Mouse (Mus musculus) midbrain, embryonic 15.5 days (tissue): Measurements from ENCODE around the gene Hoxa6. TPM values are rescaled to one million over a fixed set of nuclear protein-coding genes. Genes with fewer than 3 reads are reported as not detected.
A peak's percentile ranks its signal among the peaks of the same experiment; 100 is the strongest.

ENCODE experiments used
- ATAC-seq: fragments of 200-750 bp; cut with Nextera tagmentation; replicated peaks from 2 replicates; pipeline ENCODE4 v1.8.0; 2017; ENCODE audit warnings: moderate TSS enrichment
- H3K27ac ChIP-seq: fragments of 300-500 bp; sonication (generic); 2 replicates; pipeline ENCODE4 v1.5.1; 2015; ENCODE audit warnings: mild to moderate bottlenecking, inconsistent platforms
- H3K27me3 ChIP-seq: fragments of 300-500 bp; sonication (generic); replicated peaks from 2 replicates; pipeline ENCODE4 v1.6.1; 2015; ENCODE audit warnings: inconsistent platforms
- H3K36me3 ChIP-seq: fragments of 300-500 bp; sonication (generic); replicated peaks from 2 replicates; pipeline ENCODE4 v1.6.1; 2015; ENCODE audit warnings: inconsistent platforms
- H3K4me1 ChIP-seq: fragments of 300-500 bp; sonication (generic); 2 replicates; pipeline ENCODE4 v1.6.1; 2015; ENCODE audit warnings: inconsistent platforms
- H3K4me2 ChIP-seq: fragments of 300-500 bp; sonication (generic); 2 replicates; pipeline ENCODE4 v1.6.1; 2015; ENCODE audit warnings: inconsistent platforms, mild to moderate bottlenecking, moderate library complexity
- H3K4me3 ChIP-seq: fragments of 300-500 bp; sonication (generic); 2 replicates; pipeline ENCODE4 v1.5.1; 2015; ENCODE audit warnings: mild to moderate bottlenecking, inconsistent platforms
- H3K9ac ChIP-seq: fragments of 300-500 bp; sonication (generic); 2 replicates; pipeline ENCODE4 v1.6.1; 2015; ENCODE audit warnings: mild to moderate bottlenecking, inconsistent platforms
- H3K9me3 ChIP-seq: fragments of 300-500 bp; sonication (generic); 2 replicates; pipeline ENCODE4 v1.6.1; 2016; ENCODE audit warnings: inconsistent platforms
- WGBS: fragments of 180-500 bp; shearing (Covaris S2); methylation state at CpG from one replicate; pipeline ENCODE4 v1.1.7; 2015; ENCODE audit warnings: mixed read lengths; 5-methylcytosine and 5-hydroxymethylcytosine counted together
- microRNA counts: library from miRNA; unstranded; fragments of <30 nt; microRNA quantifications from one replicate; lab custom pipeline; 2016
- microRNA-seq: library from miRNA; unstranded; fragments of <30 nt; microRNA quantifications from one replicate; pipeline ENCODE4, GENCODE M21; 2016
- polyA plus RNA-seq: library from polyadenylated mRNA; unstranded; fragments of >200 nt; fragmentation: Nextera tagmentation; extraction: Ambion mirVana; gene quantifications from 2 replicates; pipeline ENCODE4 v1.2.1, GENCODE M21; 2015

Gene Hoxa6
- polyA plus RNA-seq, 1 experiment from 2014 or later = not detected

- Histone ChIP-seq H3K27me3 (peaks cover 98% of the 10 kb centered on the region), H3K9me3 (no peaks in the 10 kb centered on the region), H3K27ac (no peak overlapping the region), H3K4me1 (peaks cover 13% of the 10 kb centered on the region), H3K4me2 (no peak overlapping the region), H3K4me3 (no peak overlapping the region), H3K9ac (no peak overlapping the region), H3K36me3 (no peaks in the 10 kb centered on the region)
- no peak for ATAC-seq
- WGBS = 2% methylated on average over 20 of the region's 20 CpGs
Measured at GRCm38 (mm10) chr6:52156551-52157200, 51.8 kb downstream of the Hoxa6 start.

MicroRNA genes within 50 kb of the gene (microRNA counts, 519-probe panel; counts per million panel counts)
- microRNA mmu-miR-196b (lab: Ali Mortazavi, UCI) = not detected

Small RNAs within 50 kb of the gene (microRNA-seq; reads per million reads assigned to microRNA genes)
- 32.5 reads per million, percentile 40 among the genes with 10 or more reads in this experiment for gene Mir196b

Other genes starting within 250 kb of the Hoxa6 start
- gene Skap2, start 196.2 kb downstream of the Hoxa6 start, polyA plus RNA-seq = 4.8 and 5.4 TPM in 2 replicates
- 0.14 TPM in 1 of 2 replicates, not detected in the other for gene Hoxa1, start 50.4 kb downstream of the Hoxa6 start, polyA plus RNA-seq
- 0.19 and 0.25 TPM in 2 replicates for gene Hoxa2, start 43.9 kb downstream of the Hoxa6 start, polyA plus RNA-seq
- gene 5730596B20Rik, start 31.2 kb downstream of the Hoxa6 start, polyA plus RNA-seq = not detected in 2 replicates
- not detected in 2 replicates for gene Hoxa4, start 17.0 kb downstream of the Hoxa6 start, polyA plus RNA-seq
- 0.64 TPM in 1 of 2 replicates, not detected in the other for gene Hoxa5, start 4.1 kb downstream of the Hoxa6 start, polyA plus RNA-seq
- gene Hoxa3, start 4.6 kb upstream of the Hoxa6 start, polyA plus RNA-seq = not detected in 2 replicates
- not detected in 2 replicates for gene Gm28308, start 4.6 kb upstream of the Hoxa6 start, polyA plus RNA-seq
- gene Hoxa7, start 13.1 kb upstream of the Hoxa6 start, polyA plus RNA-seq = not detected in 2 replicates
- gene Hoxa9, start 22.4 kb upstream of the Hoxa6 start, polyA plus RNA-seq = not detected in 2 replicates
- 0.15 TPM in 1 of 2 replicates, not detected in the other for gene Hoxa10, start 32.1 kb upstream of the Hoxa6 start, polyA plus RNA-seq
- gene Hoxa11, start 37.1 kb upstream of the Hoxa6 start, polyA plus RNA-seq = 0.13 TPM in 1 of 2 replicates, not detected in the other
- gene Hoxa13, start 52.2 kb upstream of the Hoxa6 start, polyA plus RNA-seq = not detected in 2 replicates
- gene Evx1, start 104.8 kb upstream of the Hoxa6 start, polyA plus RNA-seq = 0.97 and 1.6 TPM in 2 replicates